ENCODE assay signal across 17 mouse cellular contexts in the genomic region with DNA sequence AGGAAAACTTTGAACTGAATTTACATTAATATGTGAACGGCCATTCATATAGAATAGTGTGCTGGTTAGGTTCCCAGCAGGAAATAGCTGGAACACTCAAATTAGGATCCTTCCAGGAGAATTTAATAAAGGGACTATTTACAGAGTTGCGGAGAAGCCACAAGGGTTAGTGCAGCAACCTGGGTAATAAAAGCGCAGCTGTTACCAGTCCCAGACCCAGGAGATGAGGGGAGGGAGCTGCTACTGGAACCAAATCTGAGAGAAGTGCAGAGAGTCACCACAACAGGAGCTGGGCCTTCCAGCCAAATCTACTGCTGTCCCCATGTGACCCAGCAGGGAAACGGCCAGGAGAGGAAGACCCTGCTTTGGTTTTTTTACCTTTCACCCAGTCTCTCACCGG. TPM values are rescaled to one million over a fixed set of nuclear protein-coding genes. Genes with fewer than 3 reads are reported as not detected.
DNase-seq lines count a peak whose midpoint lies in the region; ATAC-seq and TF ChIP-seq lines count a peak whose summit lies in the region.
"Had no signal": no experiment of that assay in that cellular context is flagged by ENCODE, and none has a peak within 500 bp of the region (broad histone marks: within the 10 kb centered on the region; RNA-seq: fewer than 3 reads in every experiment).

No protein-coding gene starts in this region.

- no peak for TF ChIP-seq CTCF in thymus, adult 2 months (IDR thresholded peaks at IDR 0.05; ENCODE audit: borderline replicate concordance, control insufficient read depth, extremely low read depth, insufficient read depth, low read length, poor library complexity)

- H3K27me3 ChIP-seq in embryonic facial prominence, embryonic 14.5 days (replicated peaks; ENCODE audit: control insufficient read depth, insufficient read depth, low read length) = no peaks in the 10 kb centered on the region
- no peaks in the 10 kb centered on the region for H3K27me3 ChIP-seq in limb, embryonic 13.5 days
- no peaks in the 10 kb centered on the region for H3K27me3 ChIP-seq in thymus, adult 2 months (ENCODE audit: control insufficient read depth, insufficient read depth, low read length)
- H3K27me3 ChIP-seq: forebrain, embryonic 13.5 days; heart, embryonic 13.5 days; hindbrain, embryonic 15.5 days had no signal

- DNase-seq in kidney, postnatal 10 days = peak; percentile 13
- DNase-seq in kidney, adult 8-10 months = no peak
- peak; percentile 49 for DNase-seq in embryonic facial prominence, embryonic 14.5 days (ENCODE audit: low spot score)
- DNase-seq in hindlimb bud, embryonic 11.5 days (ENCODE audit: extremely low spot score, low read depth, low spot score) = peak; percentile 26
- DNase-seq in spleen, adult 18-20 months = no peak
- no peak for DNase-seq in thymus, adult 2 months
- no peak for DNase-seq in lung, postnatal 4 days
- DNase-seq: adrenal gland, adult 2 months; adrenal gland, postnatal 36 days; cerebellum, adult 8-10 months; cerebellum, postnatal 14 days; gastrocnemius, postnatal 36 days; heart, postnatal 36 days had no signal

- H3K27ac ChIP-seq in embryonic facial prominence, embryonic 14.5 days (replicated peaks; ENCODE audit: low read depth, low read length) = no peak overlapping the region
- peak overlapping the region; percentile 74 for H3K27ac ChIP-seq in limb, embryonic 13.5 days
- no peak overlapping the region for H3K27ac ChIP-seq in thymus, adult 2 months (ENCODE audit: control insufficient read depth, insufficient read depth, low read length)
- H3K27ac ChIP-seq: forebrain, embryonic 13.5 days; heart, embryonic 13.5 days; hindbrain, embryonic 15.5 days had no signal

- no peak for TF ChIP-seq POLR2A in thymus, adult 2 months (IDR thresholded peaks at IDR 0.05; ENCODE audit: control insufficient read depth, extremely low read depth, insufficient read depth, low read length, poor library complexity)

- peaks cover 40% of the 10 kb centered on the region for H3K4me1 ChIP-seq in embryonic facial prominence, embryonic 14.5 days (ENCODE audit: control insufficient read depth, insufficient read depth, low read length)
- H3K4me1 ChIP-seq in limb, embryonic 13.5 days = peaks cover 58% of the 10 kb centered on the region
- no peaks in the 10 kb centered on the region for H3K4me1 ChIP-seq in thymus, adult 2 months (replicated peaks; ENCODE audit: control insufficient read depth, insufficient read depth, low read length)

- no peak overlapping the region for H3K4me2 ChIP-seq in embryonic facial prominence, embryonic 14.5 days (ENCODE audit: low read depth, low read length)
- peak overlapping the region; percentile 28 for H3K4me2 ChIP-seq in limb, embryonic 13.5 days (replicated peaks)
- H3K4me2 ChIP-seq: forebrain, embryonic 13.5 days; heart, embryonic 13.5 days; hindbrain, embryonic 15.5 days had no signal

- H3K4me3 ChIP-seq in embryonic facial prominence, embryonic 14.5 days (ENCODE audit: low read depth, low read length) = no peak overlapping the region
- H3K4me3 ChIP-seq in limb, embryonic 13.5 days = no peak overlapping the region
- no peak overlapping the region for H3K4me3 ChIP-seq in thymus, adult 2 months (ENCODE audit: control insufficient read depth, insufficient read depth, low read length)
- H3K4me3 ChIP-seq: forebrain, embryonic 13.5 days; heart, embryonic 13.5 days; hindbrain, embryonic 15.5 days had no signal

- no peaks in the 10 kb centered on the region for H3K9me3 ChIP-seq in embryonic facial prominence, embryonic 14.5 days (ENCODE audit: control insufficient read depth, low read length)
- no peaks in the 10 kb centered on the region for H3K9me3 ChIP-seq in limb, embryonic 13.5 days
- H3K9me3 ChIP-seq: forebrain, embryonic 13.5 days; heart, embryonic 13.5 days; hindbrain, embryonic 15.5 days had no signal

- no peaks in the 10 kb centered on the region for H3K36me3 ChIP-seq in embryonic facial prominence, embryonic 14.5 days (ENCODE audit: control insufficient read depth, insufficient read depth, low read length)
- H3K36me3 ChIP-seq in limb, embryonic 13.5 days = no peaks in the 10 kb centered on the region
- no peaks in the 10 kb centered on the region for H3K36me3 ChIP-seq in thymus, adult 2 months (ENCODE audit: control insufficient read depth, insufficient read depth, low read length)
- H3K36me3 ChIP-seq: heart, embryonic 13.5 days; hindbrain, embryonic 15.5 days had no signal

- no peak for ATAC-seq in embryonic facial prominence, embryonic 14.5 days (ENCODE audit: low read depth)
- peak; percentile 30; the same call in 1 of the 2 replicates for ATAC-seq in limb, embryonic 13.5 days (ENCODE audit: low FRiP score, low read depth)
- ATAC-seq: forebrain, embryonic 13.5 days had no signal

- 35% methylated on average over 5 of the region's 5 CpGs for WGBS in embryonic facial prominence, embryonic 14.5 days
- 7% methylated on average over 5 of the region's 5 CpGs for WGBS in limb, embryonic 13.5 days
- WGBS in thymus, adult 2 months = 58% methylated on average over 5 of the region's 5 CpGs

- no peak overlapping the region for H3K9ac ChIP-seq in embryonic facial prominence, embryonic 14.5 days (ENCODE audit: low read depth, low read length)
- no peak overlapping the region for H3K9ac ChIP-seq in limb, embryonic 13.5 days
- H3K9ac ChIP-seq: forebrain, embryonic 13.5 days; heart, embryonic 13.5 days; hindbrain, embryonic 15.5 days had no signal

RNA-seq across cellular contexts. Expression of a gene that starts 54.6 kb away (rescaled TPM):
- 63.5 and 66.6 TPM in 2 replicates for polyA plus RNA-seq in embryonic facial prominence, embryonic 14.5 days (2014; fragmentation: Nextera tagmentation; extraction: Ambion mirVana)
- 91.3 and 93.5 TPM in 2 replicates for polyA plus RNA-seq in limb, embryonic 13.5 days (2015; fragmentation: Nextera tagmentation; extraction: Ambion mirVana)
- 38.9 and 41.2 TPM in 2 replicates for polyA plus RNA-seq in thymus, adult 2 months (2012; rRNA removed)

Comparison
In these comparisons a context has a peak if more than half of its experiments do, and no peak if none do; other contexts are left out.
1. DNase-seq: peak in kidney, postnatal 10 days (single experiment), embryonic facial prominence, embryonic 14.5 days (single experiment) and hindlimb bud, embryonic 11.5 days (single experiment); none in kidney, adult 8-10 months (0 of 2), spleen, adult 18-20 months (0 of 2), thymus, adult 2 months (single experiment) and lung, postnatal 4 days (0 of 2).